Mouse (Mus musculus): ENCODE data around the gene Sptan1. TPM values are rescaled to one million over a fixed set of nuclear protein-coding genes. Genes with fewer than 3 reads are reported as not detected.

Gene Sptan1
- polyA plus RNA-seq, 1 experiment from 2014 or later = 243 TPM

DNA sequence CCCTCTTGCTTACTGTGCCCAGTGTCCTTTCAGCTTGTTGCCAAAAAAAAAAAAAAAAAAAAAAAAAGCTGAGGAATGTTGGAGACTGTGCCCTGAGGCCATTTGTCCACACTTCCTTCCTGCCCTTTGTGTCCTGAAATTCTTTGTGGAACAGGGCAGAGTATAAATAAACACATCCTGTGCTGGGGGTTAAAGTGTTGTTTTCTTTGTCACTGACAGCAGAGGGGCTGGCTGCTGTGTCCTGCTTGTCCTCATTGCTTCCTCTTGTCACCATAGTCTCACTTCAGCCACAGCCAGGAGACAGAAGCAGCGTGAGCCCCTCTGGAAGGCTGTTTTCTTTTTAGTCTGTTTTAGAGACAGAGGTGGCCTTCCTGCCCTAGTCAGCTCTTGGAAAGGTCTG, 20.6 kb upstream of the Sptan1 start:
- Histone ChIP-seq H3K4me1 (ENCODE audit: control insufficient read depth, insufficient read depth, low read length) (no peaks in the 10 kb centered on the region), H3K9ac (ENCODE audit: low read depth, low read length) (no peak overlapping the region), H3K36me3 (ENCODE audit: control insufficient read depth, insufficient read depth, low read length) (peaks cover 51% of the 10 kb centered on the region), H3K9me3 (replicated peaks; ENCODE audit: control insufficient read depth, low read length, poor library complexity, severe bottlenecking) (no peaks in the 10 kb centered on the region), H3K27me3 (ENCODE audit: control insufficient read depth, insufficient read depth, low read depth, low read length) (no peaks in the 10 kb centered on the region), H3K27ac (ENCODE audit: low read length) (no peak overlapping the region), H3K4me2 (ENCODE audit: low read length) (no peak overlapping the region), H3K4me3 (ENCODE audit: low read depth, low read length) (no peak overlapping the region)
- no peak for ATAC-seq
- WGBS = 82% methylated on average over 1 of the region's 1 CpGs

DNA sequence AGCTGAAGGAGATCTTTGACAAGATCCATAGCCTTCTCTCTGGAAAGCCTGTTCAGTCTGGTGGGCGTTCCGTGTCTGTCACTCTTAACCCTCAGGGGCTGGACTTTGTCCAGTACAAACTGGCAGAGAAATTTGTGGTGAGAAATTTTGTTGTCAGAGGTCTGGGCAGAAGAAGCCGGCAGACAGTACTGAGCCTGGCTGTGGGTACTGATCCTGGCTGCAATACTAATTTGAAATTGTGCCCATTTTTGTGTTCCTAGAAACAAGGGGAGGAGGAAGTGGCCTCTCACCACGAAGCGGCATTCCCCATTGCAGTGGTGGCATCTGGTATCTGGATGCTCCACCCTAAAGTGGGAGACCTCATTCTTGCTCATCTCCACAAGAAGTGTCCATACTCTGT, 16.5 kb upstream of the Sptan1 start:
- H3K27me3 ChIP-seq (ENCODE audit: control insufficient read depth, insufficient read depth, low read depth, low read length) = no peaks in the 10 kb centered on the region
- no peak overlapping the region for H3K9ac ChIP-seq (ENCODE audit: low read depth, low read length)
- WGBS = 98% methylated on average over 5 of the region's 5 CpGs
- no peaks in the 10 kb centered on the region for H3K9me3 ChIP-seq (replicated peaks; ENCODE audit: control insufficient read depth, low read length, poor library complexity, severe bottlenecking)
- H3K4me3 ChIP-seq (ENCODE audit: low read depth, low read length) = no peak overlapping the region
- no peak for ATAC-seq
- H3K36me3 ChIP-seq (ENCODE audit: control insufficient read depth, insufficient read depth, low read length) = peaks cover 53% of the 10 kb centered on the region
- H3K4me2 ChIP-seq (ENCODE audit: low read length) = no peak overlapping the region
- H3K27ac ChIP-seq (ENCODE audit: low read length) = no peak overlapping the region
- no peaks in the 10 kb centered on the region for H3K4me1 ChIP-seq (ENCODE audit: control insufficient read depth, insufficient read depth, low read length)

DNA sequence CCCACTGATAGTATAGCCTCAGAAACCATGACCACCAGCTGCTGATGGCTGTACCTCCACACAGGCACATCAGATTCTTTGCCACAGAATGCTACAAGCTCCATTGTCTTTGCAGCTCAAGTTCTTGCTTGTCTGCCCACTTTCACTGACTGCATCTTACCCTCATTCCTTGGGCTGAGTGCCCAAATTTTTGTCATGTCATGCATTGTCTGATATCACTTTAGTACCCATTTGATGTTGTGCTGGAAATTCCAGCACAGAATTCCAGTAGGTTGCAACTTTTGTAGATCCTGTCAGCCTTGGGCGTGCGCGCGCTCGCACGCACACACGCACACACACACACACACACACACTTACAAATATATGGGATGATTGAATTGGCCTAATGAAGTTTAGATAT, 4.1 kb upstream of the Sptan1 start:
- H3K9me3 ChIP-seq (replicated peaks; ENCODE audit: control insufficient read depth, low read length, poor library complexity, severe bottlenecking) = no peaks in the 10 kb centered on the region
- H3K9ac ChIP-seq (ENCODE audit: low read depth, low read length) = no peak overlapping the region
- no peak overlapping the region for H3K4me3 ChIP-seq (ENCODE audit: low read depth, low read length)
- no peak for ATAC-seq
- WGBS = 98% methylated on average over 7 of the region's 7 CpGs
- peaks cover 18% of the 10 kb centered on the region for H3K36me3 ChIP-seq (ENCODE audit: control insufficient read depth, insufficient read depth, low read length)
- H3K4me2 ChIP-seq (ENCODE audit: low read length) = no peak overlapping the region
- no peak overlapping the region for H3K27ac ChIP-seq (ENCODE audit: low read length)
- no peaks in the 10 kb centered on the region for H3K27me3 ChIP-seq (ENCODE audit: control insufficient read depth, insufficient read depth, low read depth, low read length)
- peaks cover 7% of the 10 kb centered on the region for H3K4me1 ChIP-seq (ENCODE audit: control insufficient read depth, insufficient read depth, low read length)

DNA sequence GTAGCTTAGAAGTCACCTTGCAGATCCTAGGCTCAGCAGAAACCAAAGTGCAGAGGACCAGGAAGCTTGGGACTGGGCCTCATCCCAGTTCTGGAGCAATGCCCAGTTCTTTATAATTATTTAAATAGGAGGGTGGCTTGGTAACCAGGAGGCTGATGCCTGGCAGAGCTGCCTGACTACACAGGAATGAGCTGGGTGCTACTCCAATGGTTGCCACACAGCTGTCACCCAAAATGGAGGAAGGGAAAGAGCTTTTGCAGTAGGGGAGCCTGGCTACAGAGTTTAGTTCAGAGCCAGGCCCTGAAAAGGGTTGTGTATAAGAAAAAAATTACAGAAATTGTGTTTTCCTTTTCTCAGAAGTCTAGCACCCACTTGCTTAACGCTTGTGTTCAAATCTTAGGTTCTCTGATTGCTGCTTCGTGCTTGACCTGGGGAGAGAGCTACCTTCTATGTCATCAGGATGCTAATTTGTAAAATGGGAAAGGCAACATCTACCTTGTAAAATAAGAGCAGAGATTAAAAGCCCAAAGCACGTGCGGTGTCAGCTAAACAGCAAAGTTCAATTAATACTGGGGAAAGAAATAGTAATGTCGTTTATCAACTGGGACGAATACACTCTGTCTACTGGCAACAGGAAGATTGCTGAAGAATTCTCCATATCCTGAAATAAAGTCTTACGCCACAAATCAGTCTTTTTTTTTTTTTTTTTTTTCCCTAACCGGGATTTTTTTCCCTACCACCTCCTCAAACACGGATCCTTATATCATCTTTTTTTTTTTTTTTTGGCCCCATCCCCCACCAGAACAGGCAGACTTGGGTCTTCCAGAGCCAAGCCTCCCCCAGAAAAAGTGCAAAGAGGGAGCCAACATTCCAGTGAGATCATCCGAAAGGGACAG, 758 bp upstream of the Sptan1 start:
- 11% methylated on average over 10 of the region's 10 CpGs for WGBS
- Histone ChIP-seq H3K27ac (ENCODE audit: low read length) (peak overlapping the region; percentile 95), H3K36me3 (ENCODE audit: control insufficient read depth, insufficient read depth, low read length) (no peaks in the 10 kb centered on the region), H3K9me3 (replicated peaks; ENCODE audit: control insufficient read depth, low read length, poor library complexity, severe bottlenecking) (no peaks in the 10 kb centered on the region), H3K27me3 (ENCODE audit: control insufficient read depth, insufficient read depth, low read depth, low read length) (no peaks in the 10 kb centered on the region), H3K4me2 (ENCODE audit: low read length) (peak overlapping the region; percentile 63), H3K4me3 (ENCODE audit: low read depth, low read length) (peak overlapping the region; percentile 78), H3K9ac (ENCODE audit: low read depth, low read length) (peak overlapping the region; percentile 97), H3K4me1 (ENCODE audit: control insufficient read depth, insufficient read depth, low read length) (peaks cover 36% of the 10 kb centered on the region)
- no peak for ATAC-seq

DNA sequence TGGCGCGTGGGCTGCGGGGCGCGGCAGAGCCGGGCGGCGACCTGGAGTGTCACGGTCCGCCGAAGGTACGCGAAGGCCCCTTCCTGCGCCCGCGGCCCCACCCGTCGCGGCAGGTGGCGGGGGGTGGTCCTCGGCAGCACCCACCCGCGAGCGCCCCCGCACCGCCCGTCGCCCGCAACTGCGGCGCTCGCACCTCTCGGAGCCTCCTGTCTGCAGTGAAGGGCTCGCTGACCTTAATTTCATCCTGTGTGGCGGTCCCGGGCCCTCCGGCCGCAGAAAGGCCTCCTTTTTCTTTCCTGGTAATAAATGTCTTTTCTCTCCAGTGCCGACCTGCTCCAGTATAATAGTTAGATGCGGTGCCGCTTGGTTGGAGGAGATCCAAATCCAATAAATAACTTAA, 546 bp downstream of the Sptan1 start:
- 0% methylated on average over 25 of the region's 41 CpGs for WGBS
- Histone ChIP-seq H3K4me3 (ENCODE audit: low read depth, low read length) (peak overlapping the region; percentile 78), H3K36me3 (ENCODE audit: control insufficient read depth, insufficient read depth, low read length) (peaks cover 7% of the 10 kb centered on the region; the same call in 1 of the 2 replicates), H3K9me3 (replicated peaks; ENCODE audit: control insufficient read depth, low read length, poor library complexity, severe bottlenecking) (no peaks in the 10 kb centered on the region), H3K9ac (ENCODE audit: low read depth, low read length) (peak overlapping the region; percentile 97), H3K27me3 (ENCODE audit: control insufficient read depth, insufficient read depth, low read depth, low read length) (no peaks in the 10 kb centered on the region), H3K27ac (ENCODE audit: low read length) (peak overlapping the region; percentile 95), H3K4me2 (ENCODE audit: low read length) (peak overlapping the region; percentile 74), H3K4me1 (ENCODE audit: control insufficient read depth, insufficient read depth, low read length) (peaks cover 46% of the 10 kb centered on the region)
- peak; percentile 61 for ATAC-seq

DNA sequence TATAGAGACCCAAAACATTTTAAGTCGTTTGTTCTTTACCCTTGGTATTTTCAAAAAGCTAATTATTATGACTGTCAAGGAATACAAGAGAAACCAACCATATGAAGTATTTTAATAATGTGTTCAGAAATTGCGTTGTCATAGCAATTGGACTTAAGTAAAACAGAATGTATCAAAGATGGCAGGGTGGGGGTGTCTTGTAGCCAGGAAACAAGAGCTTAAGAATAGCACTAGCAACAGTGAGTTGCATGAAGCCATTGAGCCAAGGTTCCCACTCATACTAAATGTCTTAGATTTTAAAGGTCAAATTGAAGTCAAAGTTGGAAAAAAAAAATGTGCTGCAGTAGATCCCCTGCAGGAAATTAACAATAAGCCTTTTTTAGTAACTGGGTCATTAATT, 1.5 kb downstream of the Sptan1 start:
- Histone ChIP-seq H3K27ac (ENCODE audit: low read length) (peak overlapping the region; percentile 95), H3K4me1 (ENCODE audit: control insufficient read depth, insufficient read depth, low read length) (peaks cover 50% of the 10 kb centered on the region)
- WGBS = 70% methylated on average over 2 of the region's 2 CpGs

DNA sequence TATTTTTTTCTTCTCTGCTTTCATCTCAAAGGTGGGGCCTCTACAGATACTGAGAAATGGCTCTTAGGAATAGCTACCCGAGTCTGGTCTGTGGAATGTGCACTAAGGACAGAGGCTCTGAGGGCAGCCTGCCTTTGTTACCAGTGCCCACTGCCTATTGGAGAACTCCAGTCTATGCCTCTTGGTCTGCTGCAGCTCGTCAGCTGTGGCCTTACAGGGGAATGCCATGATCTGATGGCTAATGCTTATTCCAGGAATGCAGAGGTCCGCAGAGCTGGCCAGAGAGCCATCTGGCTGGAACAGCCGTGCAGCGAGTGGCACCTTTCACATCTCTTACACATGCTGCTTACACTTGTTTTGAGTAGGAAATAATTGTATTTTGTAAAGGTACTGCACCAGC, 2.4 kb downstream of the Sptan1 start:
- no peak overlapping the region for H3K27ac ChIP-seq (ENCODE audit: low read length)
- no peak for ATAC-seq
- H3K4me1 ChIP-seq (ENCODE audit: control insufficient read depth, insufficient read depth, low read length) = peaks cover 59% of the 10 kb centered on the region
- H3K4me3 ChIP-seq (ENCODE audit: low read depth, low read length) = peak overlapping the region; percentile 78; the same call in 1 of the 2 replicates
- peak overlapping the region; percentile 74 for H3K4me2 ChIP-seq (ENCODE audit: low read length)
- peaks cover 7% of the 10 kb centered on the region; the same call in 1 of the 2 replicates for H3K36me3 ChIP-seq (ENCODE audit: control insufficient read depth, insufficient read depth, low read length)
- WGBS = 55% methylated on average over 5 of the region's 5 CpGs
- peak overlapping the region; percentile 46; the same call in 1 of the 2 replicates for H3K9ac ChIP-seq (ENCODE audit: low read depth, low read length)
- no peaks in the 10 kb centered on the region for H3K27me3 ChIP-seq (ENCODE audit: control insufficient read depth, insufficient read depth, low read depth, low read length)
- H3K9me3 ChIP-seq (replicated peaks; ENCODE audit: control insufficient read depth, low read length, poor library complexity, severe bottlenecking) = no peaks in the 10 kb centered on the region

More for the DNA sequence above, 1.5 kb downstream of the Sptan1 start:
- Histone ChIP-seq H3K4me2 (ENCODE audit: low read length) (peak overlapping the region; percentile 74), H3K36me3 (ENCODE audit: control insufficient read depth, insufficient read depth, low read length) (peaks cover 7% of the 10 kb centered on the region; the same call in 1 of the 2 replicates), H3K9me3 (replicated peaks; ENCODE audit: control insufficient read depth, low read length, poor library complexity, severe bottlenecking) (no peaks in the 10 kb centered on the region), H3K9ac (ENCODE audit: low read depth, low read length) (peak overlapping the region; percentile 97), H3K27me3 (ENCODE audit: control insufficient read depth, insufficient read depth, low read depth, low read length) (no peaks in the 10 kb centered on the region), H3K4me3 (ENCODE audit: low read depth, low read length) (peak overlapping the region; percentile 78)
- ATAC-seq = no peak

DNA sequence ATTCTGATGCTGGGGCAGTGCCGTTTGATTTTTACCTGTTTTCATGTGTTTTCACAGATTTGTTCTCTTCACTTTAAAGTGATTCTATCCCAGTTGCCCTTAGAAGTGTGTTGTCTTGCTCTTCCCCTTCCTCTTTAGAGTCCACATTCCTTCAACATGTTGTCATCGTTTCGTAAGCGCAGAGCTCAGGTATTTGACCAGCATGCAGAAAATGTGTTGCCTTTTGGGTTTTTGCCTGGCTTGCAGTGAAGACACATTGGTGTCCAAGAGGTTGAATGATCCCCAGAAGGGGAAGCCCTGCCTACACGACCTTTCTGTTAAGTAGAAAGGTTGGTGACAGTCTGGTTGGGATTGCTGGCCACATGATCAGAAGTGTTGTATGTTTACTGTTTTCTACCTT, 3.3 kb downstream of the Sptan1 start:
- H3K9ac ChIP-seq (ENCODE audit: low read depth, low read length) = no peak overlapping the region
- no peak overlapping the region for H3K4me3 ChIP-seq (ENCODE audit: low read depth, low read length)

More for the DNA sequence above, 3.3 kb downstream of the Sptan1 start:
- H3K27ac ChIP-seq (ENCODE audit: low read length) = no peak overlapping the region
- peaks cover 61% of the 10 kb centered on the region for H3K4me1 ChIP-seq (ENCODE audit: control insufficient read depth, insufficient read depth, low read length)
- no peak for ATAC-seq
- peak overlapping the region; percentile 31; the same call in 1 of the 2 replicates for H3K4me2 ChIP-seq (ENCODE audit: low read length)
- H3K27me3 ChIP-seq (ENCODE audit: control insufficient read depth, insufficient read depth, low read depth, low read length) = no peaks in the 10 kb centered on the region
- 80% methylated on average over 5 of the region's 5 CpGs for WGBS
- H3K36me3 ChIP-seq (ENCODE audit: control insufficient read depth, insufficient read depth, low read length) = peaks cover 7% of the 10 kb centered on the region; the same call in 1 of the 2 replicates
- H3K9me3 ChIP-seq (replicated peaks; ENCODE audit: control insufficient read depth, low read length, poor library complexity, severe bottlenecking) = no peaks in the 10 kb centered on the region

Data from midbrain, embryonic 16.5 days (tissue).